Mouse (Mus musculus): ENCODE measurements around the gene Ptprm. TPM values are rescaled to one million over a fixed set of nuclear protein-coding genes. Genes with fewer than 3 reads are reported as not detected.

Gene Ptprm
- polyA plus RNA-seq, 1 experiment, result 4.4 TPM

GRCm38 (mm10) chr17:67245273-67245875 is 108.9 kb downstream of the Ptprm start:
- no peaks in the 10 kb centered on the region for H3K4me1 ChIP-seq (replicated peaks; ENCODE audit: control insufficient read depth, insufficient read depth, low read length)
- no peaks in the 10 kb centered on the region for H3K27me3 ChIP-seq (ENCODE audit: control insufficient read depth, insufficient read depth, low read length)
- H3K4me3 ChIP-seq (ENCODE audit: control insufficient read depth, insufficient read depth, low read length), result no peak overlapping the region
- no peak for DNase-seq
- H3K36me3 ChIP-seq (ENCODE audit: control insufficient read depth, insufficient read depth, low read length), result no peaks in the 10 kb centered on the region
- WGBS, result 86% methylated on average over 4 of the region's 4 CpGs
- no peak overlapping the region for H3K27ac ChIP-seq (ENCODE audit: control insufficient read depth, insufficient read depth, low read length)
- TF ChIP-seq POLR2A (IDR thresholded peaks at IDR 0.05; ENCODE audit: control insufficient read depth, extremely low read depth, insufficient read depth, low read length, poor library complexity), result no peak
- TF ChIP-seq CTCF (IDR thresholded peaks at IDR 0.05; ENCODE audit: borderline replicate concordance, control insufficient read depth, extremely low read depth, insufficient read depth, low read length, poor library complexity), result no peak

- WGBS, result 92% methylated on average over 12 of the region's 12 CpGs
- H3K4me3 ChIP-seq (ENCODE audit: control insufficient read depth, insufficient read depth, low read length), result no peak overlapping the region
These were observed 111.3 kb downstream of the Ptprm start for GRCm38 (mm10) chr17:67242774-67243495.

GRCm38 (mm10) chr17:67241951-67242773 is 112.1 kb downstream of the Ptprm start:
- Histone ChIP-seq H3K4me3 (ENCODE audit: control insufficient read depth, insufficient read depth, low read length) (no peak overlapping the region), H3K27me3 (ENCODE audit: control insufficient read depth, insufficient read depth, low read length) (no peaks in the 10 kb centered on the region), H3K27ac (ENCODE audit: control insufficient read depth, insufficient read depth, low read length) (no peak overlapping the region), H3K36me3 (ENCODE audit: control insufficient read depth, insufficient read depth, low read length) (no peaks in the 10 kb centered on the region), H3K4me1 (replicated peaks; ENCODE audit: control insufficient read depth, insufficient read depth, low read length) (no peaks in the 10 kb centered on the region)
- 89% methylated on average over 10 of the region's 10 CpGs for WGBS
- TF ChIP-seq CTCF (IDR thresholded peaks at IDR 0.05; ENCODE audit: borderline replicate concordance, control insufficient read depth, extremely low read depth, insufficient read depth, low read length, poor library complexity) (no peak), POLR2A (IDR thresholded peaks at IDR 0.05; ENCODE audit: control insufficient read depth, extremely low read depth, insufficient read depth, low read length, poor library complexity) (no peak)
- no peak for DNase-seq

More at GRCm38 (mm10) chr17:67242774-67243495, 111.3 kb downstream of the Ptprm start:
- Histone ChIP-seq H3K4me1 (replicated peaks; ENCODE audit: control insufficient read depth, insufficient read depth, low read length) (no peaks in the 10 kb centered on the region), H3K27me3 (ENCODE audit: control insufficient read depth, insufficient read depth, low read length) (no peaks in the 10 kb centered on the region), H3K36me3 (ENCODE audit: control insufficient read depth, insufficient read depth, low read length) (no peaks in the 10 kb centered on the region), H3K27ac (ENCODE audit: control insufficient read depth, insufficient read depth, low read length) (no peak overlapping the region)
- no peak for DNase-seq
- no peak for TF ChIP-seq CTCF (IDR thresholded peaks at IDR 0.05; ENCODE audit: borderline replicate concordance, control insufficient read depth, extremely low read depth, insufficient read depth, low read length, poor library complexity)
- no peak for TF ChIP-seq POLR2A (IDR thresholded peaks at IDR 0.05; ENCODE audit: control insufficient read depth, extremely low read depth, insufficient read depth, low read length, poor library complexity)

GRCm38 (mm10) chr17:67238866-67239265 is 115.4 kb downstream of the Ptprm start:
- no peak overlapping the region for H3K4me3 ChIP-seq (ENCODE audit: control insufficient read depth, insufficient read depth, low read length)
- TF ChIP-seq CTCF (IDR thresholded peaks at IDR 0.05; ENCODE audit: borderline replicate concordance, control insufficient read depth, extremely low read depth, insufficient read depth, low read length, poor library complexity) (no peak), POLR2A (IDR thresholded peaks at IDR 0.05; ENCODE audit: control insufficient read depth, extremely low read depth, insufficient read depth, low read length, poor library complexity) (no peak)
- no peaks in the 10 kb centered on the region for H3K36me3 ChIP-seq (ENCODE audit: control insufficient read depth, insufficient read depth, low read length)
- H3K27me3 ChIP-seq (ENCODE audit: control insufficient read depth, insufficient read depth, low read length), result no peaks in the 10 kb centered on the region
- H3K27ac ChIP-seq (ENCODE audit: control insufficient read depth, insufficient read depth, low read length), result no peak overlapping the region
- DNase-seq, result no peak
- 97% methylated on average over 7 of the region's 7 CpGs for WGBS
- H3K4me1 ChIP-seq (replicated peaks; ENCODE audit: control insufficient read depth, insufficient read depth, low read length), result no peaks in the 10 kb centered on the region

DNA sequence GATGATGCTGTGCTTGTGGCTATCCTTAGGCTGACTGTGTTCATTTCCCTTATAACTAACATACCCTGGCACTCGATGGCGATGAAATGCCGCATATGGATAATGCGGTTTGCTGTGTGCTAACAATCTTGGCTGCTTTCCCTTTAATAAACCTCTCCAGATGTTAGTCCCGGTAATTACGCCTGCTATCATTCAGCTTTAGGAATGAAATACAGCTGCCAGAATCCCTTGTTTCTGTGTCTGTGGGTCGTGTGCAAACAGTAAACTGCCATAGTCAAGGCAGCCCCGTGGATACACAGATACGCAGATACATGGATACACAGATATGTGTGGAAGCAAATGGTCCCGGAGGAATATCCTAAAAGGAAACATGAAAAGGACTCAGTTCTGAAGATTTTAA is 116.8 kb downstream of the Ptprm start:
- WGBS, result 95% methylated on average over 10 of the region's 10 CpGs
- TF ChIP-seq POLR2A (IDR thresholded peaks at IDR 0.05; ENCODE audit: control insufficient read depth, extremely low read depth, insufficient read depth, low read length, poor library complexity) (no peak), CTCF (IDR thresholded peaks at IDR 0.05; ENCODE audit: borderline replicate concordance, control insufficient read depth, extremely low read depth, insufficient read depth, low read length, poor library complexity) (no peak)

DNA sequence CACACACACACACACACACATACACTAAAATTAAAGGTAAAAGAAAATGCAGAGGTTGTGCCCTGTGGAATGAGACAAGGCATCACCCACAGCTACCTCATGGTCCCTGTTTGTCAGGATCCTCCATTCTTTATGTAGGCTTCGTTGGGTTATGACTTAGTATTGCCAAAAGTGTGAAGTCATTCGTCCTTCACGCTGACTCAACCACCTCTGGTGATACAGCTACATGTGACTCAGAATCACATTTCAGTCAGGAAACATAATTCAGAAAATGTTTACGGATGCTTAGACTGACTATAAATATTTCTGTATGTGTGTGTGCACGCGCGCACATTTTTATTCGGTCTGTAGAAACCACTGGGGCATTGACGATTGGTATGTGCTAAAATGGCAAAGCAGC is 121.2 kb downstream of the Ptprm start:
- Histone ChIP-seq H3K4me1 (replicated peaks; ENCODE audit: control insufficient read depth, insufficient read depth, low read length) (no peaks in the 10 kb centered on the region), H3K36me3 (ENCODE audit: control insufficient read depth, insufficient read depth, low read length) (no peaks in the 10 kb centered on the region), H3K27ac (ENCODE audit: control insufficient read depth, insufficient read depth, low read length) (no peak overlapping the region), H3K4me3 (ENCODE audit: control insufficient read depth, insufficient read depth, low read length) (no peak overlapping the region), H3K27me3 (ENCODE audit: control insufficient read depth, insufficient read depth, low read length) (no peaks in the 10 kb centered on the region)
- no peak for DNase-seq
- 92% methylated on average over 9 of the region's 9 CpGs for WGBS
- no peak for TF ChIP-seq CTCF (IDR thresholded peaks at IDR 0.05; ENCODE audit: borderline replicate concordance, control insufficient read depth, extremely low read depth, insufficient read depth, low read length, poor library complexity)
- TF ChIP-seq POLR2A (IDR thresholded peaks at IDR 0.05; ENCODE audit: control insufficient read depth, extremely low read depth, insufficient read depth, low read length, poor library complexity), result no peak

More for the DNA sequence above, 116.8 kb downstream of the Ptprm start:
- Histone ChIP-seq H3K27me3 (ENCODE audit: control insufficient read depth, insufficient read depth, low read length) (no peaks in the 10 kb centered on the region), H3K4me1 (replicated peaks; ENCODE audit: control insufficient read depth, insufficient read depth, low read length) (no peaks in the 10 kb centered on the region), H3K27ac (ENCODE audit: control insufficient read depth, insufficient read depth, low read length) (no peak overlapping the region), H3K36me3 (ENCODE audit: control insufficient read depth, insufficient read depth, low read length) (no peaks in the 10 kb centered on the region), H3K4me3 (ENCODE audit: control insufficient read depth, insufficient read depth, low read length) (no peak overlapping the region)
- DNase-seq, result no peak

Data from thymus, adult 2 months (tissue).